Mouse (Mus musculus): ENCODE data around the gene Hjurp.
A peak's percentile ranks its signal among the peaks of the same experiment; 100 is the strongest.

Gene Hjurp

GRCm38 (mm10) chr1:88238771-88239170 is 38.7 kb downstream of the Hjurp start:
- no peak for DNase-seq (ENCODE audit: low spot score)

- no peak for DNase-seq (ENCODE audit: low spot score)
Observed at GRCm38 (mm10) chr1:88237311-88237710, 40.1 kb downstream of the Hjurp start.

DNA sequence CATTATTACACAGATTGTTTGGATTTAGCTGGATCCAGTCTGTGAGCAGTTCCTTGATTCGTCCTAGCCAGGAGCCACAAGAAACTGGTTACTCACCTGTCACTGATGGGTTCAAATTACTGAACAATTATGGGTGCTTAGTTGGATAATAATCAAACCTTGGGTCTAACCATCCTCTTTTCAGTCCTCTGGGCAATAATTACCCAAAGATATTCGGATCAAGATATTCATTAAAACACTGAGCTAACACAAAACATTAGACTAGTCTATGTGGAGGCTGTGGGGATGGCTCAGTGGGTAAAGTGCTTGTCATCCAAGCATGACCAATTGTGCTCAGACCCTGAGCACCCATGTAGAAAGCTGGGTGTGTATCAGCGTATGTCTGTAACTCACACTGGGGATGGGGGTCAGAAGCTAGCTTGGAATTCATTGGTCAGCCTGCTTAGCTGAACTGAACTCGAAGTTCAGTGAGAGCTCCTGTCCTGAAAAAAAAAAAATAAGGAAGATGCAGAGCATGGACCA is 41.5 kb downstream of the Hjurp start:
- DNase-seq (ENCODE audit: low spot score): no peak

GRCm38 (mm10) chr1:88235046-88235893 is 42.2 kb downstream of the Hjurp start:
- no peak for DNase-seq (ENCODE audit: low spot score)

DNA sequence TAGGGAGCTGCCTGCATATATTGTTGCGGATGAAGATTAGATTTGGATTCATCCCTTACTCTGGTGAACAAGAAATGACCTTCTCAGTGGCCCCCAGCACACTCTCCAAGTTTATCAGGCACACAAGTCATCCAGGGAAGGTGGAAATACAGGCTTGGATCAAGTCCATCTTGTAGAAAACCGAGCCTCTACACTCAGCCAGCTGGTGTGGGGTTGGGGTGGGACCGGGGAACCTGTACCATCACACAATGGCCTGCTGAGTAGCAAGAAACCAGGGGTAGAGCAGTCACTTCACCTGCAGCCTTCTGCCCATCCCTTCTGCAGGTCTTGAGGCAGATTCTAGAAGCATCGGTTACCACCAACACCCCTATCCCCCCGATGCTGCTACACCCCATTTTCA is 42.8 kb downstream of the Hjurp start:
- DNase-seq (ENCODE audit: low spot score): no peak

DNA sequence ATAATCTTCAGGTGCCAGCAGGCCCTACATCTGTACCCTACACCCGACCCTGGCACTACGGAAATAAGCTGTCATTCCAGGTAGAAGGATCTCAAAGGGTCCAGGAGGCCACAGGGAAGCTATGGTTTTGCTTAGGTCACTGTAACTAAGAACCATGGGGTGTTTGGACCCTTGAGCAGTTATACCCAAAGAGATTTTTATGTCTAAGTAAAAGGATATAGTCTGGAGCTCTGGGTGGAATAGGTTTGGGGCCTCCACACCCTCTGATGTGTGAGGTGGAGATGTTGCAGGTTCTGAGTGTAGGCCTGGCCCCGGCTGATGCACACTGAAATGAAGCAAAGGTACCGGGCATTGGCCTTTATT is 43.2 kb downstream of the Hjurp start:
- DNase-seq (ENCODE audit: low spot score): no peak

DNA sequence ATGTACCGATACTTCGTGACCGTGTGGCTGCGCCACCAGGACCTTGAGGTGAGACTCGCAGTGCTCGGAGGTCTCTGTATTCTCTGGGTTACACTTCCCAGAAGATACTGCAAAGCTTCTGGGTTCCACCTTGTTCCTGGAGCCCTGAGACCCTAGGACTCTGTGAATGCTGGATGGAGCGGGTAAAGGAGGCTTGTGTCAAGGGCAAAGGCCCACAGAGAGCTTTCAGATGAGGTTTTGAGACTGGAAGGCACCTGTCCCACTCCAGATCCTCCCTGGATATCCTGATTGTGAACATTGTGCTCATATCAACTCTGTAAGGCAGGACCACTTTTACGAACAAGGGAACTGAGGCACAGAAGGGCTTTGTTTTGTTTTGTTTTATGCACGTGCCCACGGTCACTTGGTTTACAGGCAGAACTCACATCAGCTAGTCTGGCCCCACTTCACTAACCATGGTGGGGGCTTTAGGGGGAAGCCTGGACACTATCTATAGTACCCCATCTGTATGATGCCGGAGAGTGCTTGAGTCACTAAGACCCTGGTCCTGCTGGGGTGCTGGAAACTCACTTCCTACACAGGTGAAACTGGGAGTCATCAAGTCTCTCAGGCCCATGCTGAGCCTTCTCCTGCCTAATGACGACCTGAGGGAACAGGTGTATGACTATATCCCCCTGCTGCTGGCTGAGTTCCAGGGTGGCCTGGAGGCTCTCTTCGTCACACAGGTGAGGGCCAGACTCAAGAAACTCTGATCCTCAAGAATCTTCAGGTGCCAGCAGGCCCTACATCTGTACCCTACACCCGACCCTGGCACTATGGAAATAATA is 43.8 kb downstream of the Hjurp start:
- DNase-seq (ENCODE audit: low spot score): no peak

DNA sequence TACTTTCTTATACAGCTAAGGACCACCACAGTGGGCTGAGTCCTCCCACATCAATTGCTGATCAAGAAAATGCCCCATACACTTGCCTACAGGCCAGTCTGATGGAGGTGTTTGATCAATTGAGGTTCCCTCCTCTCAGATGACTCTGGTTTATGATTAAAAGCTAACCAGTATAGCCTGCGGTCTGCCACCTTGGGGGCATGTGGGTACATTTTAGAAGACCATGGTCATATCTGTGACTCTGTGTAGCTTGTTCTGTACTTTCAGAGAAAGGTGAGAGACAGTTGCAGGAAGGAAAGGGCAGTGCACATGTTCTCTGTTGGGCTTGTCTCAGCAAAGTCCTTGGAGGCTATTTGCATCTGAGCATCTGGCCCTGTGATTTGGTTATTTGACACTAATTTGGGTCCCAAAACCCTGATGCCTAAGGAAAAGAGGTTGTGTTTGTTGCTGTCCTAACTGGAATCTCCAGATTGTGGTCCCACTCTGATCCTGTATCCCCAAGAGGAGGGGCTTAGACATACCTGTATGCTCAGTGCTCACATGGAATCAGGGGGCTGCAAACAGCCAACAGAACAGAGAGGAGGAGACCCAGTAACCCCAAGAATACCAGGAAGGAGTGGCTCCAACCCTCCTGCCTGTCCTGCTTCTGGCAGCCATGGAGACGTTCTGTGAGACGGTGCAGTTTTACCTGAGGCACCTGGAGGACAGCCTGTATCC is 44.6 kb downstream of the Hjurp start:
- no peak for DNase-seq (ENCODE audit: low spot score)

- DNase-seq (ENCODE audit: low spot score): peak; percentile 11
Observed at GRCm38 (mm10) chr1:88231803-88232499, 45.5 kb downstream of the Hjurp start.

GRCm38 (mm10) chr1:88230981-88231802 is 46.2 kb downstream of the Hjurp start:
- DNase-seq (ENCODE audit: low spot score): peak; percentile 11

GRCm38 (mm10) chr1:88230421-88230820 is 47.0 kb downstream of the Hjurp start:
- DNase-seq (ENCODE audit: low spot score): peak; percentile 7

DNA sequence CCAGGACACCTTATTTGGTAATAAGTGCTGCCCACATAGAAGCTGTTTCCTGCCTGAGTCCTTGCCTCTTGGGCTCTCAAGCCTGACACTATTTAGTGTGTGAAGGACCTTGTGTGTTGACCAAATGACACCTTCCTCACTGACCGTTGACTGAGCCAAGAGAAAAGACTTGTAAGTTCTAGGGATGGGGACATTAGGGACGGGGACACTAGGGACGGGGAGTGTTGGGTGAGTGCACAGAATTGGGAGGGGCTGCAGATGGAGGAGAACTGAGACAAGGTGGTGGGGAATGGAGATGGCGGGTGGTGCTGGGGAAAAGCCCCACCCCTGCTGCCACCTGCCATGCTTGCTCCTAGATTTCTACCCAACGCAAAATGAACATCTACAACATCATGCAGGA is 47.4 kb downstream of the Hjurp start:
- peak; percentile 20 for DNase-seq (ENCODE audit: low spot score)

GRCm38 (mm10) chr1:88229566-88229965 is 47.9 kb downstream of the Hjurp start:
- DNase-seq (ENCODE audit: low spot score): no peak

DNA sequence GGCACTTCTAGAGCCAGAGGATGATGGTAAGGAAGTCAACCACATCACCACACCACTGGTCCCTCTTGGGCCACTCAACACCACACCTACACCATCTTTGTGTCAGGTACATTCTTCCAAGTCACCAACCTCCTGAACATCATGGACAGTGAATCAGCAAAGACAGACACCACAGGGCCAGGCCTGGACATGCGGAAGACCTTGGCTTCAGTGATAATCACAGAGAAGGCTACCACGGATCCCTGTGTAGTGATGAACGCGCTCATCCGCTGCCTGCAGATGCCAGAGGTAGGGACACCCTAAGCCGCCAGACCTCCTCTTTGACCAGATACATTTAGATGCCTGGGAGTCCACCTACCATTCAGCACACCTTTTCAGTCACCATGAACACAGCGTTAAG is 49.3 kb downstream of the Hjurp start:
- DNase-seq (ENCODE audit: low spot score): peak; percentile 7

GRCm38 (mm10) chr1:88227482-88227881 is 50.0 kb downstream of the Hjurp start:
- peak; percentile 2 for DNase-seq (ENCODE audit: low spot score)

- DNase-seq (ENCODE audit: low spot score): peak; percentile 2
Observed at GRCm38 (mm10) chr1:88226670-88227379, 50.6 kb downstream of the Hjurp start, which contains the start of gene Mroh2a. Gene Mroh2a (plus strand): TSS chr1:88226986.

- peak; percentile 1 for DNase-seq (ENCODE audit: low spot score)
Observed at GRCm38 (mm10) chr1:88225741-88226140, 51.7 kb downstream of the Hjurp start.

DNA sequence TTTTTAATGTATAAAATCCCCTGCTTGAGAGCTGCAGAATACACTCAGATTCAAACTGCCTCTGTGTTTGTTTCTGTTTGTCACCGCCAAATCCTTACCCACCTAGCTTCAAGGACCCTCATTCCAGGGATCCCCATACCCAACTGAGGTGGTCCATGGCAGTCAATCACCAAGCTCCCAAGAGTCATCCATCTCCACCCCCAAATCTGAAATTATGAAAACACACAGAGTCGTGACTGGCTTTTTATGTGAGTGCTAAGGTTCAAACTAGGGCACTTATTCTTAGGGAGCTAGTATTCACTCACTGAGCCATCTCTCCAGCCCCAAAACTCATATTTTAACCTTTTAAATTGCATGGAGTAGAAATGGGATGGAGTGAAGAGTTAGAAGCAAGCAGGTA is 52.1 kb downstream of the Hjurp start:
- DNase-seq (ENCODE audit: low spot score): peak; percentile 5

DNA sequence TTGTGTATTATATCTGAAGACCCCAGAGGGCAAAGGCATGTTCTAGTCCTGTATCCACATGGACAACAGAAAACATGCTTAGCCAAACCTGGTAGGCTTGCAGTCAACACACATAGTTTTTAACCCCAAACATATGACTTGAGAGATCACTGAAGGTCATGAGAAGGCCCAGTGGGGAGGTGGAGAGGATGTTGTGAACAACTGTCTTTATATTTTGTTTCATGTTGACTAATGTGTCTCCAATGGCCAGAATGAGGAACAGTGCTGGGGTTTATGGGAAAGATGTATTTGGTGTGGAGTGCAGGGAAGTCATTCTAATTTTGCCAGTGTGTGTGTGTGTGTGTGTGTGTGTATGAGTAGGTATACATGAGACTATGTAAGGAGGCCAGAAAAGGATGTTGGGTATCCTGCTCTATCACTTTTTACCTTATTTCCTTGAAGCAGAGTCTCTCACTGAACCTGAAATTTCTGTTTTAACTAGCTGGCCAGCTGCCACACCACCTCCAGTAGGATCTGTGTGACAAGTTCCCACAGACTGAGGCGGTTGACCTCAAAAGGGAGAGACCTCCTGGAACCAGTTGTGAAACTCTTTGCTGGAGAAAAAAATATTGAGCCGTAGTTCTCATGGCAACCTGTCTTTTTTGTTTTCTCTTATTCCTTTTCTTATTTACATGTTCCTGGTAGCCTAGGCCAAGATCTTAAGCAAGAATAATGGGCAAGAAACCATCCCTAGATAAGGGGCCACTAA is 53.2 kb downstream of the Hjurp start:
- DNase-seq (ENCODE audit: low spot score): peak; percentile 79

Measured in ovary, adult 18-20 months (tissue).